Comparison of ENCODE assay signal across 17 mouse cellular contexts in the genomic region with DNA sequence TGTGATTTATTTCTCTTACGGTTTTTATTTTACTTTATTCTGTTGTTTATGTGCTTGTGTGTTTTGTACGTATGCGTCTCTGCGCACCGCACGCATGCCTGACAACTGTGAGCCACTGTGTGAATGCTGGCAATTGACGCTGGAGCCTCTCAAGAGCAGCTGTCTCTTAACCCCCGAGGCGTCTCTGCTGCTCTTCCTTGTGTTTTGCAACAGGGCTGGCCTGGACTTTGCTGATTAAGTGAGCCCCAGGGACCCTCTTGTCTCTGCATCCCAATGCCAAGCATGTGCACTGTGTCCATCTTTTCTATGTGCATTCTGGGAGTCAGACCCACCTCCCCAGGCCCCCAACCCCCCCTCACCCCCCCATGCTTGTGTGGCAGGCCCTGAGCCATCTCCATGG. TPM values are rescaled to one million over a fixed set of nuclear protein-coding genes. Genes with fewer than 3 reads are reported as not detected.
A peak's percentile ranks its signal among the peaks of the same experiment; 100 is the strongest.
DNase-seq lines count a peak whose midpoint lies in the region; ATAC-seq and TF ChIP-seq lines count a peak whose summit lies in the region.
"Had no signal": no experiment of that assay in that cellular context is flagged by ENCODE, and none has a peak within 500 bp of the region (broad histone marks: within the 10 kb centered on the region; RNA-seq: fewer than 3 reads in every experiment).

No protein-coding gene starts in this region.

- peak; percentile 9 for DNase-seq in gastrocnemius, postnatal 10 days
- DNase-seq in gastrocnemius, adult 8-10 months (ENCODE audit: low spot score in 2 of 2) = no peak
- peak; percentile 56 for DNase-seq in midbrain, embryonic 11.5 days (ENCODE audit: low spot score, missing footprints)
- peak; percentile 59 for DNase-seq in embryonic facial prominence, embryonic 14.5 days (ENCODE audit: low spot score)
- peak; percentile 54 for DNase-seq in midbrain, postnatal 0 days (ENCODE audit: low spot score)
- no peak for DNase-seq in left cerebral cortex, postnatal 14 days (ENCODE audit: low spot score in 2 of 2)
- no peak for DNase-seq in thymus, postnatal 10 days (ENCODE audit: low spot score in 2 of 2)
- DNase-seq: adrenal gland, postnatal 36 days; B cell, adult 2 months; forebrain, postnatal 0 days; thymus, adult 18-20 months had no signal

- intact Hi-C loops in left cerebral cortex, postnatal 14 days (cut with DNase I) = no loop called here

- no peak for ATAC-seq in midbrain, embryonic 11.5 days (ENCODE audit: low FRiP score)
- no peak for ATAC-seq in midbrain, embryonic 16.5 days
- ATAC-seq in embryonic facial prominence, embryonic 14.5 days (ENCODE audit: low read depth) = peak; percentile 22; the same call in 1 of the 2 replicates
- ATAC-seq in midbrain, postnatal 0 days (ENCODE audit: low FRiP score) = no peak
- ATAC-seq: forebrain, postnatal 0 days; liver, embryonic 12.5 days; Patski had no signal

- H3K27ac ChIP-seq in midbrain, embryonic 11.5 days (ENCODE audit: low read depth, low read length) = no peak overlapping the region
- H3K27ac ChIP-seq in midbrain, embryonic 16.5 days (ENCODE audit: low read length) = no peak overlapping the region
- no peak overlapping the region for H3K27ac ChIP-seq in embryonic facial prominence, embryonic 14.5 days (replicated peaks; ENCODE audit: low read depth, low read length)
- no peak overlapping the region for H3K27ac ChIP-seq in midbrain, postnatal 0 days (ENCODE audit: low read depth, low read length)
- H3K27ac ChIP-seq: kidney, embryonic 15.5 days; liver, embryonic 12.5 days; lung, embryonic 15.5 days had no signal

- H3K4me2 ChIP-seq in midbrain, embryonic 11.5 days = no peak overlapping the region
- no peak overlapping the region for H3K4me2 ChIP-seq in midbrain, embryonic 16.5 days (ENCODE audit: low read length)
- no peak overlapping the region for H3K4me2 ChIP-seq in embryonic facial prominence, embryonic 14.5 days (ENCODE audit: low read depth, low read length)
- H3K4me2 ChIP-seq in midbrain, postnatal 0 days (ENCODE audit: low read depth, low read length, poor library complexity, severe bottlenecking) = no peak overlapping the region
- H3K4me2 ChIP-seq: kidney, embryonic 15.5 days; liver, embryonic 12.5 days; lung, embryonic 15.5 days had no signal

- no peaks in the 10 kb centered on the region for H3K36me3 ChIP-seq in midbrain, embryonic 11.5 days (ENCODE audit: control insufficient read depth, insufficient read depth, low read length)
- H3K36me3 ChIP-seq in midbrain, embryonic 16.5 days (ENCODE audit: control insufficient read depth, insufficient read depth, low read length) = no peaks in the 10 kb centered on the region
- no peaks in the 10 kb centered on the region for H3K36me3 ChIP-seq in embryonic facial prominence, embryonic 14.5 days (ENCODE audit: control insufficient read depth, insufficient read depth, low read length)
- no peaks in the 10 kb centered on the region for H3K36me3 ChIP-seq in midbrain, postnatal 0 days (ENCODE audit: insufficient read depth, low read length)
- H3K36me3 ChIP-seq: kidney, embryonic 15.5 days; liver, embryonic 12.5 days; lung, embryonic 15.5 days had no signal

- TF ChIP-seq CTCF in midbrain, postnatal 0 days (IDR thresholded peaks at IDR 0.05) = no peak

- no peaks in the 10 kb centered on the region for H3K4me1 ChIP-seq in midbrain, embryonic 11.5 days (ENCODE audit: control insufficient read depth, insufficient read depth, low read length)
- H3K4me1 ChIP-seq in midbrain, embryonic 16.5 days (ENCODE audit: control insufficient read depth, insufficient read depth, low read length) = peaks cover 2% of the 10 kb centered on the region; the same call in 1 of the 2 replicates
- no peaks in the 10 kb centered on the region for H3K4me1 ChIP-seq in embryonic facial prominence, embryonic 14.5 days (ENCODE audit: control insufficient read depth, insufficient read depth, low read length)
- H3K4me1 ChIP-seq in midbrain, postnatal 0 days (ENCODE audit: insufficient read depth, low read length) = no peaks in the 10 kb centered on the region
- H3K4me1 ChIP-seq: liver, embryonic 12.5 days; lung, embryonic 15.5 days had no signal

- WGBS in midbrain, embryonic 11.5 days = 78% methylated on average over 9 of the region's 9 CpGs
- whole genome bisulfite sequencing in midbrain, embryonic 16.5 days = 43% methylated on average over 9 of the region's 9 CpGs
- 54% methylated on average over 9 of the region's 9 CpGs for WGBS in embryonic facial prominence, embryonic 14.5 days
- WGBS in midbrain, postnatal 0 days = 49% methylated on average over 9 of the region's 9 CpGs

- no peaks in the 10 kb centered on the region for H3K27me3 ChIP-seq in midbrain, embryonic 11.5 days (ENCODE audit: control insufficient read depth, insufficient read depth, low read length)
- H3K27me3 ChIP-seq in midbrain, embryonic 16.5 days (ENCODE audit: control insufficient read depth, insufficient read depth, low read depth, low read length) = no peaks in the 10 kb centered on the region
- H3K27me3 ChIP-seq in embryonic facial prominence, embryonic 14.5 days (replicated peaks; ENCODE audit: control insufficient read depth, insufficient read depth, low read length) = no peaks in the 10 kb centered on the region
- H3K27me3 ChIP-seq in midbrain, postnatal 0 days (ENCODE audit: insufficient read depth, low read length) = no peaks in the 10 kb centered on the region
- H3K27me3 ChIP-seq: kidney, embryonic 15.5 days; liver, embryonic 12.5 days; lung, embryonic 15.5 days; Patski had no signal

- no peak overlapping the region for H3K4me3 ChIP-seq in midbrain, embryonic 11.5 days (ENCODE audit: low read depth, low read length)
- H3K4me3 ChIP-seq in midbrain, embryonic 16.5 days (ENCODE audit: low read depth, low read length) = no peak overlapping the region
- H3K4me3 ChIP-seq in embryonic facial prominence, embryonic 14.5 days (ENCODE audit: low read depth, low read length) = no peak overlapping the region
- no peak overlapping the region for H3K4me3 ChIP-seq in midbrain, postnatal 0 days (ENCODE audit: low read depth, low read length)
- H3K4me3 ChIP-seq: kidney, embryonic 15.5 days; liver, embryonic 12.5 days; lung, embryonic 15.5 days; myocyte had no signal

- no peaks in the 10 kb centered on the region for H3K9me3 ChIP-seq in midbrain, embryonic 11.5 days (ENCODE audit: control insufficient read depth, low read length)
- H3K9me3 ChIP-seq in midbrain, embryonic 16.5 days (replicated peaks; ENCODE audit: control insufficient read depth, low read length, poor library complexity, severe bottlenecking) = no peaks in the 10 kb centered on the region
- H3K9me3 ChIP-seq in embryonic facial prominence, embryonic 14.5 days (ENCODE audit: control insufficient read depth, low read length) = no peaks in the 10 kb centered on the region
- H3K9me3 ChIP-seq in midbrain, postnatal 0 days (ENCODE audit: low read length) = no peaks in the 10 kb centered on the region
- H3K9me3 ChIP-seq: kidney, embryonic 15.5 days; liver, embryonic 12.5 days; lung, embryonic 15.5 days had no signal

- H3K9ac ChIP-seq in midbrain, embryonic 11.5 days (ENCODE audit: low read length) = no peak overlapping the region
- H3K9ac ChIP-seq in midbrain, embryonic 16.5 days (ENCODE audit: low read depth, low read length) = no peak overlapping the region
- H3K9ac ChIP-seq in embryonic facial prominence, embryonic 14.5 days (ENCODE audit: low read depth, low read length) = no peak overlapping the region
- no peak overlapping the region for H3K9ac ChIP-seq in midbrain, postnatal 0 days (replicated peaks; ENCODE audit: low read length, poor library complexity, severe bottlenecking)
- H3K9ac ChIP-seq: forebrain, postnatal 0 days; kidney, embryonic 15.5 days; liver, embryonic 12.5 days; lung, embryonic 15.5 days had no signal

RNA-seq across cellular contexts. Expression of gene Hmga2, which starts 24.5 kb away (rescaled TPM):
- under 1 TPM; 0.21 to 0.23 TPM for total RNA-seq in gastrocnemius, postnatal 10 days (2021)
- total RNA-seq in gastrocnemius, adult 8-10 months (2022) = under 1 TPM in 3 of 4 experiments, not detected in 1; 0.07 to 0.17 (median 0.08) TPM
- 22.9 and 23.2 TPM in 2 replicates for polyA plus RNA-seq in midbrain, embryonic 11.5 days (2014; fragmentation: Nextera tagmentation; extraction: Ambion mirVana)
- 0.45 and 0.76 TPM in 2 replicates for polyA plus RNA-seq in midbrain, embryonic 16.5 days (2015; fragmentation: Nextera tagmentation; extraction: Ambion mirVana)
- polyA plus RNA-seq in embryonic facial prominence, embryonic 14.5 days (2014; fragmentation: Nextera tagmentation; extraction: Ambion mirVana) = 11.1 and 18.0 TPM in 2 replicates
- 0.85 and 0.99 TPM in 2 replicates for total RNA-seq in midbrain, postnatal 0 days (2014; rRNA removed)
- polyA plus RNA-seq in midbrain, postnatal 0 days (2015; fragmentation: Nextera tagmentation; extraction: Ambion mirVana) = 0.30 and 0.32 TPM in 2 replicates
- total RNA-seq in left cerebral cortex, postnatal 14 days (2021) = under 1 TPM in 1 of 2 experiments, not detected in 1; 0.11 TPM

Comparison
In these comparisons a context has a peak if more than half of its experiments do, and no peak if none do; other contexts are left out.
1. DNase-seq: peak in gastrocnemius, postnatal 10 days (single experiment), midbrain, embryonic 11.5 days (single experiment), embryonic facial prominence, embryonic 14.5 days (single experiment) and midbrain, postnatal 0 days (single experiment); none in gastrocnemius, adult 8-10 months (0 of 2), left cerebral cortex, postnatal 14 days (0 of 2) and thymus, postnatal 10 days (0 of 2).